Mouse (Mus musculus) urinary bladder, postnatal 0 days (tissue): ENCODE results near the gene Sf1. TPM values are rescaled to one million over a fixed set of nuclear protein-coding genes. Genes with fewer than 3 reads are reported as not detected.

Experiments used
- microRNA-seq: library from miRNA; unstranded; fragments of <30 nt; microRNA quantifications from one replicate; pipeline ENCODE4, GENCODE M21; 2016
- polyA plus RNA-seq: library from polyadenylated mRNA; unstranded; fragments of >200 nt; fragmentation: Nextera tagmentation; extraction: Ambion mirVana; gene quantifications from 2 replicates; pipeline ENCODE4 v1.2.1, GENCODE M21; 2015

Gene Sf1
- polyA plus RNA-seq, result 47.8 and 62.7 TPM in 2 replicates

DNA sequence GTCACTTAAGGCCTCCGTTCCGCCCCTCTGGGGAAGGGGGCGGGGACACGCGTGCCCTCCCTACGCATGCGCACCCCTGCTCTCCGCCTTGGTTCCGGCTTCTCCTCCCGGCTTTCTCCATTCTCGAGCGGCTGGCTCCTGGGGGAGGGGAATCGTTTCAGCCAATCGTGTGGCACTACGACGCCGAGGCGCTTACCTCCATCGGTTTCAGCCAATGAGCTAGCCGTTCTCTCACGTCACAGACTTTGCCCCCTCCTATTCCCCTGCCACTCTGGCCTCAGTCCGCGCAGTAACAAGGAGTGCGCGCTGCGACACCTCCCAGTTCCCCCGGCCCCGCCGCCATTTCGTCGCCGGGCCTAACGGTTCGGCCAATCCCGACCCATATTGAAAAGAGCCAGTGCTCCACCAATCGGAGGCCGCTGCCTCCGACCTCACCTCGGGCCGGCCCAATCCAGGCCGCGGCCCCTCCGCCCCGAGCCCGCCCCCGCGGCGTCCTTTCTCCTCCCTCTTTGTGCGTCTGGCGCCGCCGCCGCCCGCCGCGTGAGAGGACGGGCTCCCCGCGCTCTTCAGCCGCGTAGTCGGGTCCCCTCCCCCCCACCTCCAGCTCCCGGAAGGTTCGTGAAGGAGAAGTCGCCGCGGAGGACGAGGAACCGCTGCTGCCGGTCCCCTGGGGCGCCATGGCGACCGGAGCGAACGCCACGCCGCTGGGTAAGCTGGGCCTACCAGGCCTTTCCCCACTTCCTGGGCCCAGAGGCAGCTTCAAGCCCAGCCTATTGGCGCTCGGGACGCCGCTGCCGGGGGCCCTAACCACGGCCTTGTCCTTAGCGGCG, at the start of gene Sf1:
TSS of gene Sf1 (plus strand) at position 280 of the 830 bp plus-strand sequence.

GRCm38 (mm10) chr19:6334673-6335457, 28.6 kb upstream of the Sf1 start, which contains the start of gene Men1:
TSS of gene Men1 (plus strand) at chr19:6334979.

DNA sequence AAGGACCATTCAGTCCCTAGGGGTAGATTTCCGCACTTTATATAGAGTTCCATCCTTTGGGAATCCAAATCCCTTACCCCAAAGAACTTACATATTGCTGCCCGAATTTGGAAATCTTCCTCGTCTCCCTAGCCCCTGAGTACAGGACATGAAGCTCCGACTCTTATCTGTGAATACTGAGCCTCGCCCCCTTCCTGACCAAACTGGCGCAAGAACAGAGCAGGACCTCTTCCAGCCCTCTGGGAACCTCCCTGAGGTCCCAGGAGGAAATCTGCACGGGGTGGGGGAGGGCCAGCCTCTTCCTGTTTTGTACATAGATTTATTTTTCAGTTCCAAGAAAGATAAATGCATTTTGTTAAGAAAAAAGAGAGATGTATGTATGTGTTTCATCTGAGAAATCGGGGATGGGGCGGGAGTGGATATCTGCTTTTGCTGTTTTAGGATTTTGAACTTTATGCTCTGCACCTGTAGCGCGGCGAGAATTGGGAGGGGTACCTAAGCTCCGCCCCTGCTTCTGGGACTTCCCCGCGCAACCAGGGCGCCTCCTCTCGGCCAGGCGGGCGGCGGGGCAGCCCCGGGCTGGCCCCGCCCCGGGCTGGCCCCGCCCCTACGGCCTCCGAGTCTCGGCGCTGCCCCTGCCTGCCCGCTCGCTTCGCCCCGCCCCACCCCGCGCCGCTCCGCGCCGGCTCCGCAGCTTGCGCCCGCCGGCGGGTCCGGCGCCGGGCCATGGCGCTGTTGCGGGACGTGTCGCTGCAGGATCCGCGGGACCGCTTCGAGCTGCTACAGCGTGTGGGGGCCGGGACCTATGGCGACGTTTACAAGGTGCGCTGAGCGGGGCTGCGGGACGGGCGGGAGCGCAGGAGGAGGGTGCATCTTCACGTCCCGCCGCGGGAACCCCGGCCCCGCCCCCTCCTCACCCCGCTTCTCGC, 22.7 kb upstream of the Sf1 start, which contains the start of gene Map4k2:
TSS of gene Map4k2 (plus strand) at position 612 of the 929 bp plus-strand sequence.

GRCm38 (mm10) chr19:6384128-6384527, 20.6 kb downstream of the Sf1 start, which contains the start of gene Pygm:
TSS of gene Pygm (plus strand) at chr19:6384399.

DNA sequence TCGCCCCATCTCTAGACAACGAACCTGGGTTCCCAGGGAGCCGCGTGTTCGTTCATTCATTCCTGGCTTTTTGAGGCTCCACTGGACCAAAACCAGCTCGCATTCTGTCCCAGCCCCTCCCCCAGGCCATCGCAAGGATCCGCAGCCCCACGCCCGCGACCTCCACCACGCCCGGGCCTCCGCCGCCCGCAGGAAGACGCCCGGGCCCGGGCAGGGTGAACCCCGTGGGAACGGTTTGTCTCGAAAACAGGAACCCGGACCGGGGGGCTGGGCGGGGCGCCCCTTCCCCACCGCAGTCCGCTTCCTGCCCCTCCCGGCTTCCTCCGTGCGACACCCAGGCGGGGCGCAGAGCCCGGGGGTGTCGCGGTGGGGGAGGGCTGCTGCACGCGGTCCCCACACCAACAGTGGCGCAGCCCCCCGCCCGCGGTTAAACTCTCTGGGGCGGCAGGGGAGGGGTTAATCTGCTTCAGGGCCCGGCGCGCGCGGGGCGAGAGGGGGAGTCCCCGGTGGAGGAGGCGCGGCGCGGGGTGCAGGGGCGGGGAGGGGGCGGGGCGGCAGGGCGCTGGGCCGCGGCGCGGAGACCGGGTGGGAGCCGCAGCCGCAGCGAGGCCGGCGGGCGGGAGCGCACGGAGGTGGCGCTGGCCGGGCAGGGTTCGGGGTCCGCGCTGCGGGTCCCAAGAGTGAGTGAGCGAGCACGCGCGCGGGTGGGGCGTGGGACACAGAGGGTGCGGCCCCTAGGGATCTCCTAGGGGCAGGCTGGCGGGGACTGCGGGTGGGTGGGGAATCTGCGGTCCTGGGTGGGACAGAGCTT, 36.0 kb downstream of the Sf1 start, which contains the start of gene Rasgrp2:
TSS of gene Rasgrp2 (plus strand) at position 56 of the 811 bp plus-strand sequence.

GRCm38 (mm10) chr19:6418233-6418879, 54.9 kb downstream of the Sf1 start, which contains the start of gene Nrxn2:
TSS of gene Nrxn2 (plus strand) at chr19:6418731.

Small RNA genes within 50 kb of the gene (microRNA-seq; reads per million reads assigned to microRNA genes)
- not detected for gene Mir6989

Other genes with a start within 250 kb of the Sf1 start
- gene Sac3d1, start 245.0 kb upstream of the Sf1 start, polyA plus RNA-seq, result 23.3 and 26.6 TPM in 2 replicates
- gene Snx15, start 235.4 kb upstream of the Sf1 start, polyA plus RNA-seq, result 14.6 and 15.8 TPM in 2 replicates
- 0.28 and 0.30 TPM in 2 replicates for gene Batf2, start 222.7 kb upstream of the Sf1 start, polyA plus RNA-seq
- gene Arl2, start 222.1 kb upstream of the Sf1 start, polyA plus RNA-seq, result 54.9 and 59.2 TPM in 2 replicates
- gene Majin, start 179.3 kb upstream of the Sf1 start, polyA plus RNA-seq, result not detected in 2 replicates
- gene Gpha2, start 137.3 kb upstream of the Sf1 start, polyA plus RNA-seq, result 0.37 and 0.65 TPM in 2 replicates
- 19.3 and 25.7 TPM in 2 replicates for gene Ppp2r5b, start 127.8 kb upstream of the Sf1 start, polyA plus RNA-seq
- 4.8 and 5.1 TPM in 2 replicates for gene Atg2a, start 122.0 kb upstream of the Sf1 start, polyA plus RNA-seq
- gene Ehd1, start 87.0 kb upstream of the Sf1 start, polyA plus RNA-seq, result 117 and 130 TPM in 2 replicates
- 1.1 and 1.4 TPM in 2 replicates for gene Cdc42bpg, start 57.2 kb upstream of the Sf1 start, polyA plus RNA-seq
- gene Men1, start 28.7 kb upstream of the Sf1 start, polyA plus RNA-seq, result 30.0 and 30.7 TPM in 2 replicates
- 6.8 and 7.1 TPM in 2 replicates for gene Map4k2, start 22.6 kb upstream of the Sf1 start, polyA plus RNA-seq
- 20.6 and 23.6 TPM in 2 replicates for gene Pygm, start 20.7 kb downstream of the Sf1 start, polyA plus RNA-seq
- gene Rasgrp2, start 35.6 kb downstream of the Sf1 start, polyA plus RNA-seq, result 128 and 137 TPM in 2 replicates
- 0.61 and 1.1 TPM in 2 replicates for gene Nrxn2, start 55.0 kb downstream of the Sf1 start, polyA plus RNA-seq
- not detected in 2 replicates for gene Slc22a12, start 179.3 kb downstream of the Sf1 start, polyA plus RNA-seq